Mouse (Mus musculus): ENCODE measurements at regions not wholly inside any gene's neighbourhood (a gene's known extent, or its start where the extent isn't known, plus 50 kb on each side); places are given as distances from the start of the nearest gene placed in this dataset.

GRCm38 (mm10) chr1:186413064-186413885 is 292.5 kb downstream of the Tgfb2 start:
- Histone ChIP-seq H3K27me3 (replicated peaks; ENCODE audit: control insufficient read depth, insufficient read depth, low read length) (no peaks in the 10 kb centered on the region), H3K9me3 (ENCODE audit: control insufficient read depth, low read length) (no peaks in the 10 kb centered on the region), H3K4me2 (ENCODE audit: low read length) (no peak overlapping the region), H3K27ac (ENCODE audit: low read depth, low read length) (no peak overlapping the region), H3K36me3 (ENCODE audit: control insufficient read depth, insufficient read depth, low read length) (no peaks in the 10 kb centered on the region), H3K4me3 (ENCODE audit: low read length) (no peak overlapping the region), H3K4me1 (ENCODE audit: control insufficient read depth, insufficient read depth, low read depth, low read length) (peaks cover 12% of the 10 kb centered on the region), H3K9ac (ENCODE audit: low read depth, low read length) (no peak overlapping the region)
- no peak for ATAC-seq
- WGBS = 67% methylated on average over 21 of the region's 21 CpGs

DNA sequence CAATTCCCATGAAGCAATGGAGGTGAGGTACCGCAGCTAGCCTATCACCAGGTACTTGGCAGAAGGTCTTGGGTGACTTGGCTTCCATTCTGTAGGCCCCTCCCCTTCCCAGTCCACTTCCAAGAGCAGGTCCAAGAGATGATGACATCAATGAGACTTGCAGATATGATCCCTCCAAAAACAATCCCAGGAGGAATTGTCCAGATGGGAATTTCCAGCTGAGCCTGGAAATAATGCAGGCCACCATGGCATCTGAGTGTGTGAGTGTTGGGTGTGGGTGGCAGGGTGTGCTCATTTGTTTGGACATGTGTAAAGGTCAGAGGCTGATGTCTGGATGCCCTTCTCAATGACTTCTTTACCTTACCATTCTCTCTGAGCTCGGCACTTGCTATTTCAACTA is 293.5 kb downstream of the Tgfb2 start:
- Histone ChIP-seq H3K4me1 (ENCODE audit: control insufficient read depth, insufficient read depth, low read depth, low read length) (peaks cover 12% of the 10 kb centered on the region), H3K36me3 (ENCODE audit: control insufficient read depth, insufficient read depth, low read length) (no peaks in the 10 kb centered on the region), H3K27me3 (replicated peaks; ENCODE audit: control insufficient read depth, insufficient read depth, low read length) (no peaks in the 10 kb centered on the region), H3K4me2 (ENCODE audit: low read length) (no peak overlapping the region), H3K4me3 (ENCODE audit: low read length) (no peak overlapping the region), H3K27ac (ENCODE audit: low read depth, low read length) (no peak overlapping the region), H3K9ac (ENCODE audit: low read depth, low read length) (no peak overlapping the region), H3K9me3 (ENCODE audit: control insufficient read depth, low read length) (no peaks in the 10 kb centered on the region)
- ATAC-seq = no peak
- WGBS = 94% methylated on average over 2 of the region's 2 CpGs

DNA sequence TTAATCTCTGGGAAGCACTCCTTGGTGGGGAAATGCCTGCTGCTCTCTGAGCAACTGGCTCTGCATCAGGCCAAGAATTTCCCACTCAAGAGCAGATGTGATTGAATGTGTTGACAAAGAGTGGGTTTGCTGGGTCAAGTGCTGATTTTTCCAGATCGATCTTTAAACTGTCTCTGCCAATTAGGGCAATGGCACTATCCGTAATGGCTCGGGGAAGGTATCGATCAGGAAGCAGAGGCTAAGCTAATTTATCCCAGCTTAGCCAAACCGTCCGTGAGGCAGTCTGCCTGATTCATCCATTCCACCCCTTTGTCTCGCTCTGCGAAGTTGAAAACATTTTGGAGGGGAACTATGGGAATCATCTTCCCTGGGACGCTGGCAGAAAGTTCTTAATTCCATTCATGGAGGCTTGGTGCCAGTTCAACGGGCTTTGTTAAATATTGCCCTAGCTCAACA is 291.9 kb upstream of the Lyplal1 start:
- no peaks in the 10 kb centered on the region for H3K36me3 ChIP-seq (ENCODE audit: control insufficient read depth, insufficient read depth, low read length)
- 33% methylated on average over 10 of the region's 10 CpGs for WGBS
- ATAC-seq = no peak
- H3K4me1 ChIP-seq (ENCODE audit: control insufficient read depth, insufficient read depth, low read depth, low read length) = peaks cover 12% of the 10 kb centered on the region
- H3K27ac ChIP-seq (ENCODE audit: low read depth, low read length) = no peak overlapping the region
- H3K4me3 ChIP-seq (ENCODE audit: low read length) = no peak overlapping the region
- no peaks in the 10 kb centered on the region for H3K27me3 ChIP-seq (replicated peaks; ENCODE audit: control insufficient read depth, insufficient read depth, low read length)
- peak overlapping the region; percentile 40 for H3K4me2 ChIP-seq (ENCODE audit: low read length)
- no peaks in the 10 kb centered on the region for H3K9me3 ChIP-seq (ENCODE audit: control insufficient read depth, low read length)
- no peak overlapping the region for H3K9ac ChIP-seq (ENCODE audit: low read depth, low read length)

DNA sequence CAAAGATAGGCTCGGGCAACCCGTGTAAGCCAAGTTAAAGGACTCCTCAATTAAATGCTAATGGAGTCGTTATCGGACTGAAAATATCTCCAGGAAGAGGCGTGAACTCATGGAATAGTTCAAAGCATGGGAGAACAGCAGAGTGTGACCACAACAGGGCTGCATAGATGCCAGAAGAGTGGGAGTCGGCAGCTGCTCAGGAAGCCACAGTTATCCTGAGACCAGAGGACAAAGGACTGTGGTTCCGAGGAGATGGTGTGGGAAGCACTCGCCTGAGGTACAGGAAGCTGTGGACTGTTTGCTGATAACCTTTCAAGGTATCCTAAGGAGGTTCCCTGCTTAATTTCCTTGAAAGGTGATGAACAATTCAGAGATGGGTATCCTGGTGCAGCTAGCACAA is 290.5 kb upstream of the Lyplal1 start:
- Histone ChIP-seq H3K9me3 (ENCODE audit: control insufficient read depth, low read length) (no peaks in the 10 kb centered on the region), H3K4me2 (ENCODE audit: low read length) (no peak overlapping the region), H3K4me1 (ENCODE audit: control insufficient read depth, insufficient read depth, low read depth, low read length) (peaks cover 8% of the 10 kb centered on the region), H3K9ac (ENCODE audit: low read depth, low read length) (no peak overlapping the region), H3K27me3 (replicated peaks; ENCODE audit: control insufficient read depth, insufficient read depth, low read length) (no peaks in the 10 kb centered on the region), H3K27ac (ENCODE audit: low read depth, low read length) (no peak overlapping the region), H3K4me3 (ENCODE audit: low read length) (no peak overlapping the region), H3K36me3 (ENCODE audit: control insufficient read depth, insufficient read depth, low read length) (no peaks in the 10 kb centered on the region)
- 79% methylated on average over 8 of the region's 8 CpGs for WGBS
- no peak for ATAC-seq

DNA sequence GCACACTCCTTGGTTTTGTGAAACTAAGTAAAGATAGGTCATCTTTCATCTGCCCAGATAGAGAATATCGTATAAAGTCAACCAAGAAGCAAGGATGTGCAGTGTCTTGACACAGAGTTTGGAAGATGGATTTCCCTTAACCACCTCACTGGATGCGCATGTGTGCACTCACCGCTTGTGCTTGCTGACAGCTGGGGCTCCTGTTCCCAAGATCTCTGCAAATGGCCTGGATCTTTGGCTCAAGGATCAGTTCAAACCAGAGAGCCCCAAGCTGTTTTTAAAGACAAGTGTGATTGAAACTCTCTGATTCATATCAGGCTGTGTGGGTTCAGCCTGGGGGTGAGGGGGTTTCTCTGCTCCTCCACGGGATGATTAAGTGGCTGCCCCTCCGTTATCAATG is 288.6 kb upstream of the Lyplal1 start:
- no peak overlapping the region for H3K4me2 ChIP-seq (ENCODE audit: low read length)
- no peak overlapping the region for H3K9ac ChIP-seq (ENCODE audit: low read depth, low read length)
- H3K4me3 ChIP-seq (ENCODE audit: low read length) = no peak overlapping the region
- 76% methylated on average over 5 of the region's 5 CpGs for WGBS
- ATAC-seq = no peak
- peaks cover 8% of the 10 kb centered on the region for H3K4me1 ChIP-seq (ENCODE audit: control insufficient read depth, insufficient read depth, low read depth, low read length)
- no peaks in the 10 kb centered on the region for H3K9me3 ChIP-seq (ENCODE audit: control insufficient read depth, low read length)
- no peaks in the 10 kb centered on the region for H3K36me3 ChIP-seq (ENCODE audit: control insufficient read depth, insufficient read depth, low read length)
- no peak overlapping the region for H3K27ac ChIP-seq (ENCODE audit: low read depth, low read length)
- H3K27me3 ChIP-seq (replicated peaks; ENCODE audit: control insufficient read depth, insufficient read depth, low read length) = no peaks in the 10 kb centered on the region

DNA sequence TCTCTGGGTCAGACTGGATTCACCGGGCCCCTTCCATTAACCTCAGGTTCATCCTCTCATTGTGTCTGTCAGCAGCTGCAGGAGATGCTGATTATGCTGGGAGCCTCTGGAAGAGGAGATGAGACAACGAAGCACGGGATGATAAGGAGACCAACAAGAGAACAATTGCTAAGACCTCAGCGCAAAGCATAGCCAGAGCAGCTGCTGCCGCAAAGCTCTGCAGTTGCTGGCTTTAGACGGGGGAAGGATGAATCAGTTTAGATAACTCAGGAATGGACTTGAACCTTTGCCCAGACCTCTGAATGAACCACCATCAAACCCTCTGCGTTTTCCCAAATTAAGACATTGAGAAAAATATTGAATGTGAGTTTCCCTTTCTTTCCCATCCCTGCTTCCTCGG is 282.7 kb upstream of the Lyplal1 start:
- H3K9me3 ChIP-seq (ENCODE audit: control insufficient read depth, low read length) = no peaks in the 10 kb centered on the region
- H3K36me3 ChIP-seq (ENCODE audit: control insufficient read depth, insufficient read depth, low read length) = no peaks in the 10 kb centered on the region
- no peak overlapping the region for H3K4me3 ChIP-seq (ENCODE audit: low read length)
- no peak overlapping the region for H3K9ac ChIP-seq (ENCODE audit: low read depth, low read length)
- no peak overlapping the region for H3K27ac ChIP-seq (ENCODE audit: low read depth, low read length)
- H3K4me1 ChIP-seq (ENCODE audit: control insufficient read depth, insufficient read depth, low read depth, low read length) = no peaks in the 10 kb centered on the region
- no peak overlapping the region for H3K4me2 ChIP-seq (ENCODE audit: low read length)
- ATAC-seq = no peak
- WGBS = 36% methylated on average over 8 of the region's 8 CpGs
- H3K27me3 ChIP-seq (replicated peaks; ENCODE audit: control insufficient read depth, insufficient read depth, low read length) = no peaks in the 10 kb centered on the region

GRCm38 (mm10) chr1:186393005-186393404 is 275.9 kb upstream of the Lyplal1 start:
- H3K4me1 ChIP-seq (ENCODE audit: control insufficient read depth, insufficient read depth, low read depth, low read length) = no peaks in the 10 kb centered on the region
- no peaks in the 10 kb centered on the region for H3K36me3 ChIP-seq (ENCODE audit: control insufficient read depth, insufficient read depth, low read length)
- no peaks in the 10 kb centered on the region for H3K27me3 ChIP-seq (replicated peaks; ENCODE audit: control insufficient read depth, insufficient read depth, low read length)
- H3K9me3 ChIP-seq (ENCODE audit: control insufficient read depth, low read length) = no peaks in the 10 kb centered on the region
- no peak overlapping the region for H3K27ac ChIP-seq (ENCODE audit: low read depth, low read length)
- H3K9ac ChIP-seq (ENCODE audit: low read depth, low read length) = no peak overlapping the region
- ATAC-seq = no peak
- 53% methylated on average over 5 of the region's 5 CpGs for WGBS
- no peak overlapping the region for H3K4me3 ChIP-seq (ENCODE audit: low read length)
- H3K4me2 ChIP-seq (ENCODE audit: low read length) = no peak overlapping the region

DNA sequence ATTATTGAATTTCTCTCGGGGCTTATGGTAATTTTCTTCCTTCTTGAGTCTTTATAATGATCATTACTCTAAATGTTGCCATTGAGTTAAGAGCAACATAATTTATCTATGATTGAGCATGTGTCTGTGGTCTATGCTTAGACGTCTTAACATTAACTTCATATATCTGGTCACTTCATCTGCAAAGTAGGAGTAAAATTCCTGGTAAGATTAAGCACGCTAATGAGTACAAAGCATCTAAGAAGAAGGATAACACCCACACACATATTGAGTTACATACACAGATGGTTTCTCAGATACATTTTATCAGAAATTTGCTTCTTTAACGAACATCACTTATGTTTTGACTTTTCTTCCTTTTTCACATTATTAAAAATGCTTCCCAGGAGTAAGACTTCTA is 267.3 kb upstream of the Lyplal1 start:
- no peak overlapping the region for H3K4me3 ChIP-seq (ENCODE audit: low read length)
- no peak overlapping the region for H3K27ac ChIP-seq (ENCODE audit: low read depth, low read length)
- no peaks in the 10 kb centered on the region for H3K9me3 ChIP-seq (ENCODE audit: control insufficient read depth, low read length)
- H3K4me2 ChIP-seq (ENCODE audit: low read length) = no peak overlapping the region
- H3K27me3 ChIP-seq (replicated peaks; ENCODE audit: control insufficient read depth, insufficient read depth, low read length) = no peaks in the 10 kb centered on the region
- no peak for ATAC-seq
- no peak overlapping the region for H3K9ac ChIP-seq (ENCODE audit: low read depth, low read length)
- 82% methylated on average over 4 of the region's 4 CpGs for WGBS
- H3K4me1 ChIP-seq (ENCODE audit: control insufficient read depth, insufficient read depth, low read depth, low read length) = no peaks in the 10 kb centered on the region
- no peaks in the 10 kb centered on the region for H3K36me3 ChIP-seq (ENCODE audit: control insufficient read depth, insufficient read depth, low read length)

GRCm38 (mm10) chr1:186383453-186383852 is 266.3 kb upstream of the Lyplal1 start:
- no peak for ATAC-seq
- WGBS = 72% methylated on average over 2 of the region's 2 CpGs

More at GRCm38 (mm10) chr1:186383453-186383852, 266.3 kb upstream of the Lyplal1 start:
- Histone ChIP-seq H3K9ac (ENCODE audit: low read depth, low read length) (no peak overlapping the region), H3K4me2 (ENCODE audit: low read length) (no peak overlapping the region), H3K4me3 (ENCODE audit: low read length) (no peak overlapping the region), H3K27ac (ENCODE audit: low read depth, low read length) (no peak overlapping the region), H3K36me3 (ENCODE audit: control insufficient read depth, insufficient read depth, low read length) (no peaks in the 10 kb centered on the region), H3K9me3 (ENCODE audit: control insufficient read depth, low read length) (no peaks in the 10 kb centered on the region), H3K4me1 (ENCODE audit: control insufficient read depth, insufficient read depth, low read depth, low read length) (no peaks in the 10 kb centered on the region), H3K27me3 (replicated peaks; ENCODE audit: control insufficient read depth, insufficient read depth, low read length) (no peaks in the 10 kb centered on the region)

Data from hindbrain, embryonic 16.5 days (tissue).